Mouse (Mus musculus) R1 (cell line): ENCODE data around the gene Dzank1.

Experiments used
- DNase-seq: peaks from one replicate; pipeline ENCODE4 v3.0.0-alpha.2; 2018; ENCODE audit warnings: low read depth, low spot score

The Dzank1 gene

GRCm38 (mm10) chr2:144465876-144466575 is 61.2 kb downstream of the Dzank1 start:
- no peak for DNase-seq

- DNase-seq = no peak
These were observed 62.1 kb downstream of the Dzank1 start for GRCm38 (mm10) chr2:144464799-144465760.

GRCm38 (mm10) chr2:144464182-144464581 is 63.0 kb downstream of the Dzank1 start:
- DNase-seq = no peak

GRCm38 (mm10) chr2:144458975-144459754 is 68.0 kb downstream of the Dzank1 start:
- peak; percentile 92 for DNase-seq

GRCm38 (mm10) chr2:144458355-144458754 is 68.9 kb downstream of the Dzank1 start:
- DNase-seq = no peak

- peak; percentile 78 for DNase-seq
These were observed 74.7 kb downstream of the Dzank1 start for GRCm38 (mm10) chr2:144452364-144453008.

GRCm38 (mm10) chr2:144450378-144450777 is 76.8 kb downstream of the Dzank1 start:
- no peak for DNase-seq

- no peak for DNase-seq
These were observed 80.7 kb downstream of the Dzank1 start for GRCm38 (mm10) chr2:144446360-144446999.

- no peak for DNase-seq
These were observed 85.8 kb downstream of the Dzank1 start for GRCm38 (mm10) chr2:144441386-144441915.

- no peak for DNase-seq
These were observed 88.0 kb downstream of the Dzank1 start for GRCm38 (mm10) chr2:144439191-144439700.

GRCm38 (mm10) chr2:144438424-144438823 is 88.8 kb downstream of the Dzank1 start:
- peak; percentile 63 for DNase-seq

- no peak for DNase-seq
These were observed 91.5 kb downstream of the Dzank1 start for GRCm38 (mm10) chr2:144435679-144436078.

- DNase-seq = no peak
These were observed 95.9 kb downstream of the Dzank1 start for GRCm38 (mm10) chr2:144431286-144431825.

GRCm38 (mm10) chr2:144429171-144429570 is 98.0 kb downstream of the Dzank1 start:
- DNase-seq = no peak

GRCm38 (mm10) chr2:144428659-144429058 is 98.6 kb downstream of the Dzank1 start:
- DNase-seq = no peak

- DNase-seq = no peak
These were observed 99.4 kb downstream of the Dzank1 start for GRCm38 (mm10) chr2:144427852-144428251.

- DNase-seq = no peak
These were observed 101.5 kb downstream of the Dzank1 start for GRCm38 (mm10) chr2:144425761-144426160.

- no peak for DNase-seq
These were observed 105.0 kb downstream of the Dzank1 start for GRCm38 (mm10) chr2:144422094-144422675.
